Mouse (Mus musculus) erythroid progenitor cell, adult 5-6 weeks (primary cell): Measurements from ENCODE around the gene Rela. TPM values are rescaled to one million over a fixed set of nuclear protein-coding genes. Genes with fewer than 3 reads are reported as not detected.

Experiments
- ATAC-seq: replicated peaks from 2 replicates; pipeline ENCODE4 v1.8.0; 2016; ENCODE audit warnings: moderate number of reproducible peaks, mild to moderate bottlenecking, moderate TSS enrichment, inconsistent platforms; ENCODE audit not compliant: poor library complexity, low FRiP score, severe bottlenecking
- total RNA-seq, 2 experiments: library from RNA; stranded (forward) in 1 of 2; stranded (reverse) in 1 of 2; fragments of 150-400 nt in 1 of 2; fragments of 186-747, 209-891 nt in 1 of 2; gene quantifications; 2 replicates each; pipeline versions ENCODE4 v1.2.3 to v1.2.4; 2015 to 2017; ENCODE audit warnings: low replicate concordance in 2 of 2

Gene Rela
- total RNA-seq (2015; ENCODE audit: low replicate concordance) (18.4 and 26.0 TPM in 2 replicates), total RNA-seq (2017; ENCODE audit: low replicate concordance) (7.2 and 14.8 TPM in 2 replicates)

DNA sequence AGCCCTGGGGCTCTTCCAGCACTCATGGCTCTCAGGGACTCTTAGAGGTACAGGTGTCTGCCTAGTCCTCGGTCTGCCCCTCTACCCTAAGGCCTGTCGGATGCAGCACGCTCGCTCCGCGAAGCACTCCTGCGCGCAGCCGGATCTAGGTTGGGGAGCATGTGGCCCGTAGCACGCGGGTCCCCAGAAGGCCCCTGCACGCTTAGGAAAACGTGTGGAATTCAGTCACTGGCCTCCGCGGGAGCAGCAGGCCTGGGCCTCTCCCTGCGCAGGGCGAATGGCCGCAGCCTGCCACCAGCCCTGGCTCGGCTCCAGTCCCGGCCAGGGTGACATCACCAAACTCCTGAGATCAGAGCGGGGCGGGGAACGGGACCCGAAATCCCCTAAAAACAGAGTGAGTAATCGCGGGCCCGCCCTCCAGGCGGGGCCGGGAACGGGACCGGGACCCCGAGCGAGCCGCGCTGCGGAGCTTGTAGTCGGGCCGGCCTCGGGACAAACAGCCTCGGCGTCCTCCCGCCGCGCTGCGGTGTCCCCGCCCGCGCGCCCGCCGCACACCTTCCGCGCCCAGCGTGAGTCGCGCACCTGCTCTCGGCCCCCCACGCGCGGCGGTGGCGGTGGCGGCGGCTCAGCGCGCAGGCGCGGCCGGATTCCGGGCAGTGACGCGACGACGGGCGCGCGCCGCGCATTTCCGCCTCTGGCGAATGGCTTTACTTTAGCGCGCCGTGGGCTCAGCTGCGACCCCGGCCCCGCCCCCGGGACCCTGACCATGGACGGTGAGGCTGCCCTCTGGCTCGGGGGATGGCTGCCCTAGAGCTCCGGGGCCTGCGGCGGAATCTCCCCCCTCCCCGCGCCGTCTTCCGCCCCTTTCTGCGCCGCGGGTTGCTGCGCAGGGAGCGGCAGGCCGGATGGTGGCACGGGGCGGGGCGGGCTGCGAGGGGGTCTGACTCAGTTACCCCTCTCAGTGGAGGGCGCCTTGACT is at the start of gene Rela:
Rela (plus strand) TSS at position 415 of the 979 bp plus-strand sequence.
- peak; percentile 87 for ATAC-seq

DNA sequence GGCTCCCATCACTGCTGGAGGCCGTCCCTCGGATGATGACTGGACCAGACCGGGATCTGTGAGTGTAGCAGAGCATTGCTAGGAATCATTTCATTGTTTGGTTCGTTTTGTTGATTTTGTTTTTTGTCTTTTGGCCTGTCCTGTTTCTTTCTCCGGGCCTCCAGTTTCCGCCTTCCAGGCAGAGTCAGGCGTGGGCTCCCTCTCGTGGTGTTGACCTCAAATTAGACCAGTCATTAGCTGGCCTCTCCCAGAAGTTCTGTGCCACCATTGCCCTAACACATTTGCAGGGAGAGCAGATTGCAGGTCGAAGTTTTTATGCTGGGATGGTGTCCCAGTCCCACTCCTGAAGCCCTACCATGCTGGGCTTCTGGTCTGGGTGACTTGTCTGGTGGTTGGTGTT is 48.1 kb upstream of the Rela start:
- 0 out of 2 replicates have a peak, but pooled peaks have one; percentile 39 for ATAC-seq

DNA sequence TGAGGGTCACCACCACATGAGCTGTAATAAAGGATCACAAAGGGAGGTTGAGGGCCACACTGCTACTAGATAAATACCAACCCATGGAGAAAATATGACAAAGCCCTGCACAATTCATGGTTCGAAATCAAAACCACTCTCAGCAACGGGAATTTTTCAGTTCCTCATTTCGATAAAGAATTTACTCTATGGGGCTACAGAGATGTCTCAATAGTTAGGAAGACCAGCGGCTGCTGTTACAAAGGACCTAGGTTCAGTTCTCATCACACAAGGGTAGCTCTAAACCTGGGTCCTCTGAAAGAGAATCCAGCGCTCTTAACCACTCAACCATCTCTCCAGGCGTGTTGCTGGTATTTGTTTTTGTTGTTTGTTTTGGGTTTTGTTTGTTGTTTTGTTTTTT is 45.4 kb upstream of the Rela start:
- no peak for ATAC-seq

DNA sequence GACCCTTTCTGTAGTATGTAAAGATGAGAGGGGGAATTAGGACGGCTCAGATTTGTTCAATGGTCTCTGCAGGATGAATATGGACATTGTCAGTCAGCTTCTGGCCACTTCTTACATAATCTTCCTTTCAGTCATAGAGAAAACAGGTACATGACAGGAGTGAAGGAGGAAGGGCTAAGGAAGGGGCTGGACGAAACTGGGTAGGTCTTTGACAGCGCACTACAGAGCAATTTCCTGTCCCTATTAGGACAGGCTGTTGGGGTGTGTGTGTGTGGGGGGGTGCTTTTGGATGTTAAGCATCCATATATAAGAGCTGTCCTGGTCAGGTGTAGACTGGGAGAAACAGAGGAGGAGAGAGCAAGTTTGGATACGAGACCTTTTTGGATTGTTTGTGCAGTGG is 38.1 kb upstream of the Rela start:
- no peak for ATAC-seq

DNA sequence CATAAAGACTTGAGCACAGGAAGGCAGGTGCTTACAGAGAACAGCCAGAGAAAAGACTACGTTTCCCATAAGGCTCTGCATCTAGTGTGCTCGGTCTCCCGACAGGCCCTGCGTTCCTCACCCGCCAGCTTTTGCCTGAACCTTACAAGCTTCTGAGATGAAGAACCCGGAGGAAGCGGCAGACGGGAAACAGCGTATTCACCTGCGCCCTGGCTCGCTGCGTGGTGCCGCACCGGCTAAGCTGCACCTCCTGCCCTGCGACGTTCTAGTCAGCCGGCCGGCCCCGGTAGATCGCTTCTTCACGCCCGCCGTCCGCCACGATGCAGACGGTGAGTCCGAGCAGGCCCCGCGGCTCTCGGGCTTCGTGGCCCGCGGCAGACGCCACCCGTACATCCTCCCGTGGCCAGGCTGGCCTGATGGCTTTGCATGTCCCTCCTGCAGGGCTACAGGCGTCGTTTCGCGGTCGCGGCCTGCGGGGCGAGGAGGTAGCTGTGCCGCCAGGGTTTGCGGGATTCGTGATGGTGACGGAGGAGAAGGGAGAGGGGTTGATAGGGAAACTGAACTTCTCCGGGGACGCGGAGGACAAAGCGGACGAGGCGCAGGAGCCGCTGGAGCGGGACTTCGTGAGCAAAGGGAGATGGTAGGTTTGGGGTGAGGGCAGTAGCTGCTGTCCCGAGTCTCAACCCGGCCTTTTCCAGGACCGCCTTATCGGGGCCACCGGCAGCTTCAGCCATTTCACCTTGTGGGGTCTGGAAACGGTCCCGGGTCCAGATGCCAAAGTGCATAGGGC is 35.3 kb upstream of the Rela start, which contains the start of gene Rnaseh2c:
Rnaseh2c (plus strand) TSS at position 122 of the 790 bp plus-strand sequence.
- ATAC-seq, result peak; percentile 91

DNA sequence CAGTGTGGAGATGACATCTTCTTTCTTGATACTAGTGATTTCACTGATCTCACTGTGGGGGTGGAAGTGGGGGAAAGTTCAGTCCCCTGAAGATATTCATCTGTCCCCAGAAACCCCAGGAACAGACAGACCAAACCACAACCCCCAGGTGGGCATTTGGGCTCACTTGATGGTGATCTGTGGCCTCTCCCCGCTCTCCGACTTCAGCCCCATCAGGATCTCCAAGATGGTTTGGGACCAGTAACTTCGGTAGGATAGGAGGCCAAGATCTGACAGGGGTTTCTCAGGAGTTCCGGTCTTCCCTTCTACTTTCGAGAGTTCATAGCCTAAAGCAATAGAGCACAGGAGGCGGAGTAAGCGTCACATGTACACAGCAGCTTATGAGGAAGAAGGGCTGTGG is 33.6 kb upstream of the Rela start:
- no peak for ATAC-seq

DNA sequence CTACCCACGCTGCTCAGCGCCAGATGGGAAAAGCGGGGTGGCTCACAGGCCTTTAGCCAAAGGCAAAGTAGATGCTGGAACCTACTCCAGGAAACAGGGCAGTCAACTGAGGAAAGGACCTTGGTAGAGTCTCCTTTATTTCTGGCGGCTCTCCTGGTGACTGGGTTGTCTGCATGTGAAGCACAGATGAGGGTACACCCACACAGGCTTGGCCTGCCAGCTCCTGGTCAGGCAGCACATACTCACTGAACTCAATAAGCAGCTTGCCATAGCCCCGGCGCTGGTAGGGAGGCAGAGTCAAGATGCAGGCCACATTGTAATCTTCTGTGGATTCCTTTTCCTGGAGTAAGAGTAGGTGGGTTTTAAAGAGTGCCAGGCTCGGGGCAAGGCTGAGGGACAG is 32.2 kb upstream of the Rela start:
- no peak for ATAC-seq

DNA sequence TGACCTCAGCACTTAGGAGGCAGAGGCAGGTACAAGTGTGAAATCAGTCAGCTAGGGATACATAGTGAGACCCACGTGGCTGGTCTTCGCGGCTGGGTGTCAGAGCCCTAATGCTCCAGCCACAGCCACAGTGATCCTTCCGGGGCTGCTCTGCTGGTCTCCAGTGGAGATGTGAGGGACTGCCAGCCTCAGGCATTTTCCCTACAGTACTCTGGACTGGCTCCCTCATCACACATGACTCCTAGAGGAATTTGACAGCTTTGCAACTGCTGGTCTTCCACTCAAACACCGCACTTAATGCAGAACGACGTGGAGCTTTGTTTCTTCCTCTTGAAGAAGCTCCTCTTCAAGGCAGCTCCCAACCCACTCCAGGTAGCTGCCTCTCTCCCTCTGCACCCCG is 31.1 kb upstream of the Rela start:
- ATAC-seq, result no peak

DNA sequence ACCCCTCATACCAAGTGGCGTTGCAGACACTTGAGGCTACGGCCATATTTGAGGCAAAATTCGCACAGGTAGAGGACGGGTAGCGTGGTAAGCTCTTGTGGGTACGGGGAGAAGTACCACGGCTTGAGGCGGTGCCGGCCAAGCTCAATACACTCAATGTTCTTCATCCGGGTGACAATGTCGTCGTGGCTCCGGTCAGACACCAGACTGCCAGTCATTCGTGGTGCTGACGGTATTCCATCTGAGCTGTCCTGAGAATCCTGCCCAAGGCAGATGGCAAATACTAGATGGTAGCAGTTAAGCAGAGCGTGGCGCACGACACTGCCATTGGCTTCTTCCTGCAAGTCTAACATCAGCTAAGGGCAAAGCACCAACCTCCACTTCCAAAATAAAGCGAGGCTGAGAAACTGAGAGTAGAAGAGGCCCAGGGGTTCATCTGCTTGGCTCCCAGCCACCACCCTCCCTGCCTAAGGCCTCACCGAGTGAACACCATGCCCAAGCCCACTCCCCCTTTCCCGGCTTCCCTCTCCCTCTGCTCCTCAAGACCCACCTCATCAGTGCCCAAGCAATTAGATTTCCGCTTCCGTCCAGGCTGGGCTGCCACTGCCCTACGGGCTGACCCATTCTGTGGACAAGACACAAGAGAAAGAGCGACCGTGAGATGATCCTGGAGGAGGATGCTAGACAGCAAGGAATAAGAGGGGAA is 29.4 kb upstream of the Rela start:
- ATAC-seq, result no peak

DNA sequence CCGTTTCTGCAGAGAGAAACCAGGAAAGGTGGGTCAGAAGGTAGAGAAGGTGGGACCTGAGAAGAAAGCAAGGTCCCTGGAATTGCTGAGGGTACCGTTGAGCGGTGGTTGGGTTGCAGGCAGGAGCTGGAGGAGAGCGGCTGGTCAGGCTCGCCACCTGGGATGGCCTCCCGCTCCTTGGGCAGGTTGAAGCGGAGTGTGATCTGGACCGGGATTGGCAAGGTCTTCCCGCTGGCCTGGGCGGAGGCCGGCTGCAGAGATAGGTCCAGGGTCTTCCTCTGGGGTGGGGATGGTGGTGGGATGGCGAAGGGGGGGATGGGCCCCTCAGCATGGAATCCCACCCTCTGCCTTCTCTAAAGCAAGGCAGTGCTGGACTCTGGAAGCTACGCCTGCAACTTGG is 28.6 kb upstream of the Rela start:
- ATAC-seq, result no peak

DNA sequence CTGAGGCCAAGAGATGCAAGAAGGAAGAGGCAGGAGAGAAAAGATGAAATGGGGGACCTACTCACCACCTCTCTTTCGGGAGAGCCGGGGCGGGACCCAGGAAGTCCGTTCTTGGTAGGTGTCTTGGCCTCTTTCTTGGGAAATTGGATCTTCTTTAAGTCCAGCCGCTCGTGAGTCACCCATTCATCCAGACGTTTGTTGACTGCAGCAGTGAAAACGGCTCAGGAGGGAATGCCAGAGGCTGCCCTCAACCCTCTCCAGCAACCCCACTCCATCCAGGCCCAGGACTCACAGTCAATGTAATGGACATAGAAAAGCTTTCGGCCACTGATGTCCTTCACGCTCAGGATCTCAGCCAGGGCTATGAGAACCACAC is 28.1 kb upstream of the Rela start:
- no peak for ATAC-seq

DNA sequence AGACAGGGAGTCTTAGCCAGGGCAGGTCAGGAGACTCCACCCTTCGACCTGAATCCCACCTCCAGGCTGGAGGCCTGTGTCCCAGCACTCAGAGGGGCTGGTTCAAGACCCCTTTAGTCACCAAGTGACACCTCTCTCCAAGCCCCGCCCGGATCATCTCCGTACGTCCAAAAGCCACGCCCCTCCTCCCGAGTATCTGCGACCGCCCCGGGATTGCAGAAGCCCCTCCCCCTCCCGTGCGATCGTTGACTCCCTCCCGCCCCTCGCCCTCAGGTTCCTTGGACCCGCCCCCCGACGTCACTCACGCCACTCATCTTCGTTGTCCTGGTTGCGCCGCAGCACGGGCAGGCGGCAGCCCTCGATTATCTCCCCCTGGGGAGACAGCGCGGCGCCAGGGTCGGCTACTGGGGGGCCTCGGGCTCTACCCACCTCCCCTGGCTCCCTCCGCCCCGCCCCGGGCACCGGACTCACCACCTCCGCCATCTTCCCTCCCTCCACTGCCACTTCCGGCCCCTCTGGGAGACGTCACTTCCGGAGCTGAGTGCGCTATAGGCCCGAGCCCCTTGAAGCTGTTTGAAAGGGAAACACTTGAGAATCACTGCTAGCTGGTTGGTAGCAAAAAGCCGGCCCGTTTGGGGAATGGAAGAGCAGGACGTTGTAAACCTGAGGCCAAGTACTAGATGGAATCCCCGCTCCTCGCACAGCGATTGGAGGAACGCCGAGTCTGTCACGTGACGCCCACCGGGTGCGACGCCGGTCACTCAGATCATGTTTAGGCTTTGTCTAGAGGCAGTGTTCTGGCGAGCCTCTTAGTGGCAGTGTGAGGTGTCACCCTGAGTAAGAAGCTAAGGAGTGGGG is 27.5 kb upstream of the Rela start, which contains the start of gene Kat5:
Kat5 (minus strand) TSS at position 691 of the 858 bp plus-strand sequence.
- peak; percentile 94 for ATAC-seq

DNA sequence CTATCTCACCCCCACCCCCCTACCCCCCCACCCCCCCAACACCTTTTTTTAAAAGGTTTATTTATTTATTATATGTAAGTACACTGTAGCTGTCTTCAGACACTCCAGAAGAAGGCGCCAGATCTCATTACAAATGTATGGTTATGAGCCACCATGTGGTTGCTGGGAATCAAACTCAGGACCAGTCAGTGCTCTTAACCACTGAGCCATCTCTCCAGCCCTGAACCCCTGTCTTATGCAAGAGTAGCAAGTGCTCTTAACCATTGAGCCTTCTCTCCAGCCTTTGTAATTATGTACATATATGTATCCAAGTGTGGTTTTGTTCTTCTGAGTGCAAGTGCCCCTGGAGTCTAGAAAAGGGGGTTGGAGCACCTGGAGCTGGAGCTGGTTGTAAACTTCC is 25.3 kb upstream of the Rela start:
- ATAC-seq, result no peak

DNA sequence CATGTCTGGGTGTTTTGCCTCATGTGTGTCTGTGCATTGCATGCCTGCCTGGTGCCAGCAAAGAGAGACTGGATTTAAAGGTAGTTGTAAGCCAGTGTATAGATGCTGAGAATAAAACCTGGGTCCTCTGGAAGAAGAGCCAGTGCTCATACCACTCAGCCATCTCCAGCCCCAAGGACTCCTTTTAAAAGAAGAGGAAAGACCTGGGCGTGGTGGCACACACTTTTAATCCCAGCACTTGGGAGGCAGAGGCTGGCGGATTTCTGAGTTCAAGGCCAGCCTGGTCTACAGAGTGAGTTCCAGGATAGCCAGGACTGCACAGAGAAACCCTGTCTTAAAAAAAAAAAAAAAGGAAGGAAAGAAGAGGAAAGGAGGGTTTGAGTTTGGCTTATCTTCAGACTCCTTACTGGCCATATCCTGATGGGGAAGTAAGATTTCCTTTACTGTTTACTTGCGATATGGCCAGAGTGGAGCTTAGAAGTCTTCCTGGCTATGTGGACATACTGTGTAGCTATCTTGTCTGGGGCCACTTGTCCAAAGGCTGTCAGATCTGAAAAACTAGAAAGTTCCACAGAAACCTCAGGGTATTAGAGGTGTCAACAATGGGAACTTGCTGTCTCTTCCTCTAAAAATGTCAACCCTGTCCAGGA is 24.4 kb upstream of the Rela start:
- ATAC-seq, result no peak

DNA sequence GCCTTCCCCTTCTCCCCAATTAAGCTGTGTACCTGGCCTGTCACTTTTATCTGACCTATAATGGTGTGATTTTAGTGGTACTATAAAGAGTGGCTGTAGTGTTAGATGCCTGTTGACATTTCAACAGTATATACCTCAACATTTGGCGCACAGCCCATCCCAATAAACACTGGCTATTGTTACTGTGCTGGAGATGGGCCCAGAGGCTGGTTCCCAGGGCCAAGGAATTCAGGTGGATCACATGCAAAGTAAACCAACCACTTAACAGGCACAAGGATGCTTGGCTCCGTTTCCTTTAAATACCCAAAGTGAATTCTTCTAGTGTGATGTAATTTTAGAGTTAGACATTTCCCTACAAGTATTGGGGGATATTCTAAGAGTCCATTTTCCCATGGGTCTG is 22.3 kb upstream of the Rela start:
- ATAC-seq, result no peak

DNA sequence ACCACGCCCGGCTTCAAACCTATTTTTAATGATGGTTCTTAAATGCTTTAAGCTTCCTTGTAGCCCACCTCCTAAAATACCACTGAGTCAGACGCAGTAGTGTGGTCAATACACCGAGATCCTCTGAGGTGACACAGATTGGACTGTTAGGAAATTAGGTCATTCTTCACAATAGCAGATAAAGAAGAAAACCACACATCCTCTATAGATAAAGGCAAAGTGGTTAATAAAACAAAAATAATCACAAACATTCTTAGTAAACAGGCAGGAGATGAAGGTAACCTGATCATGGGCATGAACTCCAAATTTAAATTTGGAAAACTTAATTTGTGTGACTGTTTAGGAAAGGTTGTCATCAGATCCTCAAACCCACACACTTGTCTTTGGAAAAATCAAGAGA is 17.3 kb upstream of the Rela start:
- no peak for ATAC-seq

DNA sequence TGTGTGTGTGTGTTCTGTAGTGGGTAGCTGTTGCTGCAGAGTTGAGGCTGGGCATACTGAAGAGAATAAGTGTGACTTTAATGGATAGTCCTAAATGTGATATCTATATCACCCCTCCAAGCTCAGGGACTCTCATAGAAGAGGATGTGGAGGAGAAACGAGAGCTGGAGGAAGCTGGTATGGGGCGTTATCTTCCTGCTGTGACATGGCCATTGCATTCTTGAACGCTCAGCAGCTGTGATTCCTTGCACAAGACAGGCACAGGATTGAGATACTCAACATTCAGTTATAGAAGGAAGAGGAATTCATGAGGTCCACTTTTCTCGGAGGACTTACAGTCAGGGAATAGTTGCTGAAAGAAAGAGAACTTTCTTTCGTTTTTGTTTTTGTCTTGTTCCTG is 15.4 kb upstream of the Rela start:
- no peak for ATAC-seq

DNA sequence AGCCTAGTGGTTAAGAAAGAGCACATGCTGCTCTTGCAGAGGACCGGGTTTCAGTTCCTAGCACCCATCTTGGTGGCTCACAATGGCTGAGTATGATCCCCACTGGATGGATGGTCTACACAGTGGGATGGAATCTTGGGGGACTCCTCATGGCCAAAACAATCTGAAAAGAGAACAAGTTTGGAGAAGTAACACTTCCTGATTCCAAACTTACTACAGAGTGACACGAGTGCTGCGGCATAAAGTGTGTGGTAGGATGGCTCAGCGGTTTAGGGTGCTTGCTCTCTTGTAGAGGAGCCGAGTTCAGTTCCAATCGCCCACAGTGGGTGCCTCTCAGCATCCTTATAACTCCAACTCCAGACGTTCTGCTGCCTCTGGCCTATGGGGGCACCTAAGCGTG is 12.0 kb upstream of the Rela start:
- ATAC-seq, result no peak

DNA sequence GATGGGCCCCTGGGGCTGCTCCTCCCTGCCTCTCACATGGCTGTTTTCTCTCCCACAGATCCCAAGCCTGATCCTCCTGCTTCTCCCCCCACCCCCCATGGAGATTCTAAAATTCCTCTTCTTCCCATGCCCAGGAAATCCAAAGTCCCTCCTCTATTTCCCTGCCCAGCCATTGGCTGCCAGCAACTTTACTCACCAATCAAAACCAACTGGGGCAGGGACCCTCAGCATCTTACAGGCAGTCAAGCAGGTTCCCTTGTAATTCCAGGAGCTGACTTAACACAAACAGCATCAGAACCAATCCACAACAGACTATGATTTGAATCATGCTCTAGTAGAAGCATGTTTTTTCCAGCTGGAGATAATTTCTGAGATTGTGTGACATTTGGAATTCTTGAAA is 7.4 kb upstream of the Rela start:
- no peak for ATAC-seq
